Mouse (Mus musculus) central nervous system, embryonic 11.5 days (tissue): ENCODE data around the gene Gm595. TPM values are rescaled to one million over a fixed set of nuclear protein-coding genes. Genes with fewer than 3 reads are reported as not detected.

Experiments used
- polyA plus RNA-seq: library from polyadenylated mRNA; depleted of rRNA; stranded (reverse); fragments of >200 nt; gene quantifications from 2 replicates; pipeline ENCODE4 v1.2.3, GENCODE M21; 2012; rRNA removed

Gene Gm595
- not detected in 2 replicates for polyA plus RNA-seq

GRCm38 (mm10) chrX:48877613-48878012, at the start of gene Gm595:
Gene Gm595, minus strand, starts transcription at chrX:48877713.

Other genes starting within 250 kb of the Gm595 start
- gene Gpr119, start 203.2 kb downstream of the Gm595 start, polyA plus RNA-seq = not detected in 2 replicates
- 20.7 and 27.4 TPM in 2 replicates for gene Rbmx2, start 182.7 kb downstream of the Gm595 start, polyA plus RNA-seq